Mouse (Mus musculus) stomach, embryonic 14.5 days (tissue): Measurements from ENCODE around the gene Lifr. TPM values are rescaled to one million over a fixed set of nuclear protein-coding genes. Genes with fewer than 3 reads are reported as not detected.

Experiments used
- ATAC-seq: fragments of 200-750 bp; cut with Nextera tagmentation; 2 replicates; pipeline ENCODE4 v1.8.0; 2017; ENCODE audit warnings: low read depth, moderate TSS enrichment; ENCODE audit not compliant: insufficient number of reproducible peaks, insufficient read depth, low FRiP score
- H3K27ac ChIP-seq: fragments of 300-500 bp; sonication (generic); 2 replicates; pipeline ENCODE4 v1.5.1; 2014; ENCODE audit warnings: mild to moderate bottlenecking, low read length, moderate library complexity, mixed read lengths
- H3K27me3 ChIP-seq: fragments of 300-500 bp; sonication (generic); 2 replicates; pipeline ENCODE4 v1.6.1; 2014; ENCODE audit warnings: low read length, control low read depth, mixed read lengths; ENCODE audit not compliant: control insufficient read depth, insufficient read depth
- H3K36me3 ChIP-seq: fragments of 300-500 bp; sonication (generic); 2 replicates; pipeline ENCODE4 v1.6.1; 2014; ENCODE audit warnings: mild to moderate bottlenecking, control low read depth, low read length, moderate library complexity, mixed read lengths; ENCODE audit not compliant: control insufficient read depth, insufficient read depth
- H3K4me1 ChIP-seq: fragments of 300-500 bp; sonication (generic); 2 replicates; pipeline ENCODE4 v1.6.1; 2014; ENCODE audit warnings: low read length, control low read depth, mixed read lengths; ENCODE audit not compliant: control insufficient read depth, insufficient read depth
- H3K4me2 ChIP-seq: fragments of 300-500 bp; sonication (generic); replicated peaks from 2 replicates; pipeline ENCODE4 v1.6.1; 2014; ENCODE audit warnings: low read depth, low read length, control low read depth
- H3K4me3 ChIP-seq: fragments of 300-500 bp; sonication (generic); 2 replicates; pipeline ENCODE4 v1.5.1; 2014; ENCODE audit warnings: low read depth, low read length, control low read depth
- H3K9ac ChIP-seq: fragments of 300-500 bp; sonication (generic); replicated peaks from 2 replicates; pipeline ENCODE4 v1.6.1; 2014; ENCODE audit warnings: low read depth, mild to moderate bottlenecking, control low read depth, low read length, moderate library complexity, mixed read lengths
- H3K9me3 ChIP-seq: fragments of 300-500 bp; sonication (generic); 2 replicates; pipeline ENCODE4 v1.6.1; 2016; ENCODE audit warnings: low read depth, low read length, control low read depth; ENCODE audit not compliant: control insufficient read depth
- WGBS: fragments of 180-500 bp; shearing (Covaris S2); extraction: QIAGEN DNeasy Blood & Tissue Kit; methylation state at CpG from one replicate; pipeline ENCODE4 v1.1.7; 2014; 5-methylcytosine and 5-hydroxymethylcytosine counted together
- polyA plus RNA-seq: library from polyadenylated mRNA; unstranded; fragments of >200 nt; fragmentation: Nextera tagmentation; extraction: Ambion mirVana; gene quantifications from 2 replicates; pipeline ENCODE4 v1.2.1, GENCODE M21; 2014

Lifr gene
- polyA plus RNA-seq, 1 experiment from 2014 or later = 23.6 TPM

DNA sequence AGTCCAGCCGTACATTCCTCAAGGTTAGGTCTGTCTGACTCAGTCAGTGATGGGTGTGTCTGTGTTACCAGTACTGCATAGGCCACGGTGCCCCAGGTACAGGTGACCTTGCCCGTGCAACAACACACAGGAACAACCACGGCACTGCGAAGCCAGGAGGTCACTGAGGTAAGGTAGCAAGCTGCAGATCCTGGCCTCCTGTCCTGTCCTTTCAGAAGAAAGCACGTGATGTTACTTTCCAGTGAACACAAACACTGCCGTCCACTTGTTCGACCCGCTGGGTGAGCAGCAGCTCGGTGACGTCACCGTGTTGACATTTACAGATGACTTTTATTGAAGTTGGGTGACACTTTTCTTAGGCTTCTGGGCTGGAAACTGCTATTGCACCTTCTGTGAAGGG lies 47.2 kb downstream of the Lifr start:
- WGBS = 53% methylated on average over 12 of the region's 12 CpGs
- Histone ChIP-seq H3K27me3 (no peaks in the 10 kb centered on the region), H3K27ac (no peak overlapping the region), H3K9me3 (no peaks in the 10 kb centered on the region), H3K36me3 (no peaks in the 10 kb centered on the region), H3K4me1 (no peaks in the 10 kb centered on the region; the same call in none of the 2 replicates), H3K4me3 (no peak overlapping the region), H3K9ac (no peak overlapping the region), H3K4me2 (no peak overlapping the region)
- ATAC-seq = peak; percentile 44; the same call in 1 of the 2 replicates

DNA sequence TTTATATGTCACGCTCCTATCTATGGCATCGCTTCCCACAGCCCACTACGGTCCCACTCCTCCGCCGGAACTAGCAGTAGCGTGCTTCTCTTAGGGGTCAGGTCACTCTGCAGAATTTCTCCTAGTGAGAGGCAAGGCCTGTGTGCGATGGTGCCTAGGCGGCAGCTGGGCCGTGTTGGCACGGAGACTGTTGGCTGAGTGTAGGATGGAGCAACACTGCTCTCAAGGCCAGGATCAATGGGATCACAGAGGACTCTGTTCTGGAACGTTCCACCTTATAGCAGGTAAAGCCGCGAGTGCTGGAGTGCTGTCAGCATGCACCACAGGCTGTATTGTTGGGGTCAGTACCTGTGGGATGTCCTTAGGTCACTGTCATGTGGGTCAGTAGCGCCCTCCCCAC lies 48.1 kb downstream of the Lifr start:
- H3K4me1 ChIP-seq = no peaks in the 10 kb centered on the region; the same call in none of the 2 replicates
- no peak overlapping the region for H3K4me2 ChIP-seq
- no peaks in the 10 kb centered on the region for H3K27me3 ChIP-seq
- 95% methylated on average over 14 of the region's 14 CpGs for WGBS
- no peak overlapping the region for H3K4me3 ChIP-seq
- no peak overlapping the region for H3K9ac ChIP-seq
- H3K36me3 ChIP-seq = no peaks in the 10 kb centered on the region
- H3K9me3 ChIP-seq = no peaks in the 10 kb centered on the region
- 0 out of 2 replicates have a peak, but pooled peaks have one; percentile 8 for ATAC-seq
- H3K27ac ChIP-seq = no peak overlapping the region

- ATAC-seq = no peak
- H3K4me3 ChIP-seq = no peak overlapping the region
- peaks cover under 1% of the 10 kb centered on the region for H3K4me1 ChIP-seq
- H3K9me3 ChIP-seq = no peaks in the 10 kb centered on the region
- H3K27me3 ChIP-seq = no peaks in the 10 kb centered on the region
- 82% methylated on average over 7 of the region's 7 CpGs for WGBS
- H3K27ac ChIP-seq = no peak overlapping the region
- H3K36me3 ChIP-seq = no peaks in the 10 kb centered on the region
- no peak overlapping the region for H3K9ac ChIP-seq
- no peak overlapping the region for H3K4me2 ChIP-seq
Measured at GRCm38 (mm10) chr15:7140322-7140721, 49.9 kb downstream of the Lifr start.

GRCm38 (mm10) chr15:7141246-7141645 lies 50.8 kb downstream of the Lifr start:
- H3K4me1 ChIP-seq = peaks cover 3% of the 10 kb centered on the region; the same call in 1 of the 2 replicates
- no peaks in the 10 kb centered on the region for H3K9me3 ChIP-seq
- no peak overlapping the region for H3K9ac ChIP-seq
- no peak overlapping the region for H3K27ac ChIP-seq
- H3K27me3 ChIP-seq = no peaks in the 10 kb centered on the region
- H3K4me2 ChIP-seq = no peak overlapping the region
- H3K4me3 ChIP-seq = no peak overlapping the region
- no peaks in the 10 kb centered on the region for H3K36me3 ChIP-seq
- WGBS = 76% methylated on average over 13 of the region's 13 CpGs
- ATAC-seq = no peak

DNA sequence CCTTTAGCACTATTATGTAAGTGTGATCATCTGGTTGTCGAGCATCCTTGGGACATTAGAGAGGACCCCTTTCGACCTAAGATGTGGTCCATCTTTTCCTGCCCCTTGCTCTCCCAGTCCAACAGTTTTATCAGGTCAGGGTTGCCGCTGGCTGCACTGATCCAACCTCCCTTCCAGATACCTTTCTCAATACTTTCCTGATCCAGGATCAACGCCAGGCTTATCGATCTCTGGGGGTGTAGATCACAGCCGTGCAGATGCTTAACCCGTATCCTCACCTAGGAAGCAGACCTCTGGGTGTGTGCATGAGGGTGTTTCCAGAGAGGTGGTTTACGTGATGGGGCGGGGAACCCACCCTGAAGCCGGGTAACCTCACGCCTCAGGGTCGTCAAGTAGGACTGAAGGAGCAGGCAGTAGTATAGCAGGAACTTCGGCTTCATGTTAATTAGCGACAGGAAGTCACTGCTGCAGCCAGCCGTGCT lies 53.3 kb downstream of the Lifr start:
- H3K27ac ChIP-seq = no peak overlapping the region
- H3K4me2 ChIP-seq = no peak overlapping the region
- 0 out of 2 replicates have a peak, but pooled peaks cover 3% of the 10 kb centered on the region for H3K4me1 ChIP-seq
- H3K4me3 ChIP-seq = no peak overlapping the region
- no peaks in the 10 kb centered on the region for H3K9me3 ChIP-seq
- ATAC-seq = no peak
- no peaks in the 10 kb centered on the region for H3K36me3 ChIP-seq
- H3K9ac ChIP-seq = no peak overlapping the region
- H3K27me3 ChIP-seq = no peaks in the 10 kb centered on the region
- WGBS = 54% methylated on average over 15 of the region's 15 CpGs

GRCm38 (mm10) chr15:7144542-7144941 lies 54.1 kb downstream of the Lifr start:
- H3K9me3 ChIP-seq = no peaks in the 10 kb centered on the region
- 0 out of 2 replicates have a peak, but pooled peaks cover 3% of the 10 kb centered on the region for H3K4me1 ChIP-seq
- no peak overlapping the region for H3K9ac ChIP-seq
- H3K27ac ChIP-seq = no peak overlapping the region
- no peak overlapping the region for H3K4me3 ChIP-seq
- no peaks in the 10 kb centered on the region for H3K36me3 ChIP-seq
- no peaks in the 10 kb centered on the region for H3K27me3 ChIP-seq
- 83% methylated on average over 3 of the region's 3 CpGs for WGBS
- ATAC-seq = no peak
- H3K4me2 ChIP-seq = no peak overlapping the region

DNA sequence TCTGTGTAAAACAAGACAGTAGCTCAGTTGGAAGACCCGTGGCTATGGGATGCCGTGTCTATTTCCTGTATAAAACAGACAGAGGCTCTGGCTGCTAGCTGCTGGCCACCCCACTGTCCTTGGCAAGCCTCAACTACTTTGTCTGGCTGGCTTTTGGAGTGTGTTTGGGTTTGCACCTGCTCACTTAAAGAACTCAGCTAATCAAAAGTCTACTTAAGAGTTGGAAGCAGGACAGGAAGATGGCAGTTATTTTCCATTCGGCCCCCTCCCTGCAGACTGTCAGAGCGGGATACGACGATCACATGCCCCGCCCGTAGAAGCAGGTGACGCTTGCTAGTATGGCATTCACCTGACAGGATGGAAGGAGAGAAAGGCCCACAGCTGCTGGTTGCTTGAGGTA lies 54.5 kb downstream of the Lifr start:
- Histone ChIP-seq H3K4me3 (no peak overlapping the region), H3K4me1 (0 out of 2 replicates have a peak, but pooled peaks cover 3% of the 10 kb centered on the region), H3K9ac (no peak overlapping the region), H3K9me3 (no peaks in the 10 kb centered on the region), H3K27ac (no peak overlapping the region), H3K36me3 (no peaks in the 10 kb centered on the region), H3K27me3 (no peaks in the 10 kb centered on the region), H3K4me2 (no peak overlapping the region)
- 80% methylated on average over 9 of the region's 9 CpGs for WGBS
- ATAC-seq = no peak

DNA sequence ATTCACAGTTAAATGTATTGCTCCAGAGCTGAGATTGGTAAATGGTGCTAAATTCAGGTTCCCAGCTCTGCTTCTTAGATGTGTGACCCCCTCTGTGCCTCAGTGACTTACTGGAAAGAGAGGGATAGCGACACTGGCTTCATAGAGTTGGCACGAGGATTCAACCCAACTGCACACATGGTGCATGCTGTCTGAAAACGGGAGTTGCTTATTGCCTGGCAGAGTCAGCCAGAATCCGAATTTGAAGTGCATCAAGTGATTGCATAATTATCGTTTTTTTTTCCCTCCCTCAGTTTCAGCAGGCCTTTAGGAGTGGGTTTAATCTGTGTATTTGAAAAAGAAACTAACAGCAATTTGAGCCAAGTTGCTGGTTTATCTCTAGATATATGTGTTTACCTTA lies 55.1 kb downstream of the Lifr start:
- H3K36me3 ChIP-seq = no peaks in the 10 kb centered on the region
- H3K9me3 ChIP-seq = no peaks in the 10 kb centered on the region
- 67% methylated on average over 5 of the region's 5 CpGs for WGBS
- H3K4me3 ChIP-seq = no peak overlapping the region
- ATAC-seq = no peak
- no peaks in the 10 kb centered on the region for H3K27me3 ChIP-seq
- H3K27ac ChIP-seq = no peak overlapping the region
- H3K9ac ChIP-seq = no peak overlapping the region
- no peak overlapping the region for H3K4me2 ChIP-seq
- 0 out of 2 replicates have a peak, but pooled peaks cover 3% of the 10 kb centered on the region for H3K4me1 ChIP-seq

GRCm38 (mm10) chr15:7146529-7146928 lies 56.1 kb downstream of the Lifr start:
- ATAC-seq = no peak
- Histone ChIP-seq H3K4me1 (0 out of 2 replicates have a peak, but pooled peaks cover 3% of the 10 kb centered on the region), H3K9ac (no peak overlapping the region), H3K4me2 (no peak overlapping the region), H3K27me3 (no peaks in the 10 kb centered on the region), H3K27ac (no peak overlapping the region), H3K36me3 (no peaks in the 10 kb centered on the region), H3K4me3 (no peak overlapping the region), H3K9me3 (no peaks in the 10 kb centered on the region)
- 60% methylated on average over 8 of the region's 8 CpGs for WGBS
